Mouse (Mus musculus): Measurements from ENCODE around the gene Ntsr2.

- no peak for TF ChIP-seq CTCF (conservative IDR thresholded peaks at IDR 0.05 in 1 of 2, IDR thresholded peaks at IDR 0.05 in 1 of 2; ENCODE audit: low read depth in 2 of 2, low read length in 2 of 2)
- TF ChIP-seq POLR2A (IDR thresholded peaks at IDR 0.05; ENCODE audit: low read depth, low read length): no peak
- no peak for TF ChIP-seq USF2 (conservative IDR thresholded peaks at IDR 0.05; ENCODE audit: low read depth, low read length)
These were observed 2.4 kb downstream of the Ntsr2 start for GRCm38 (mm10) chr12:16655604-16656003.

Measured in CH12.LX (cell line).